Mouse (Mus musculus) neutrophil, adult 5-6 weeks (primary cell): ENCODE results near the gene Them7. TPM values are rescaled to one million over a fixed set of nuclear protein-coding genes. Genes with fewer than 3 reads are reported as not detected.

Experiments
- ATAC-seq: fragments of 151-379, 151-347 bp; 2 replicates; pipeline ENCODE4 v1.8.0; 2017; ENCODE audit warnings: mild to moderate bottlenecking, moderate TSS enrichment; ENCODE audit not compliant: insufficient number of reproducible peaks, poor library complexity, low FRiP score, severe bottlenecking; ENCODE audit errors: extremely low read depth
- total RNA-seq: library from RNA; stranded (forward); fragments of 200-1000 nt; gene quantifications from 2 replicates; pipeline ENCODE4 v1.2.3, GENCODE M21; 2017

Gene Them7
- total RNA-seq, 1 experiment from 2014 or later = not detected

GRCm38 (mm10) chr2:105295823-105296222 is 71.7 kb downstream of the Them7 start:
- no peak for ATAC-seq

GRCm38 (mm10) chr2:105298888-105299287 is 74.8 kb downstream of the Them7 start:
- ATAC-seq = no peak

GRCm38 (mm10) chr2:105301082-105301481 is 77.0 kb downstream of the Them7 start:
- ATAC-seq = no peak

GRCm38 (mm10) chr2:105301531-105301930 is 77.4 kb downstream of the Them7 start:
- ATAC-seq = no peak

GRCm38 (mm10) chr2:105303962-105304514 is 79.9 kb downstream of the Them7 start:
- ATAC-seq = no peak

GRCm38 (mm10) chr2:105305876-105306275 is 81.8 kb downstream of the Them7 start:
- no peak for ATAC-seq

- ATAC-seq = no peak
Measured at GRCm38 (mm10) chr2:105311414-105311813, 87.3 kb downstream of the Them7 start.

GRCm38 (mm10) chr2:105311991-105312390 is 87.9 kb downstream of the Them7 start:
- ATAC-seq = no peak

- no peak for ATAC-seq
Measured at GRCm38 (mm10) chr2:105313077-105313476, 89.0 kb downstream of the Them7 start.

- no peak for ATAC-seq
Measured at GRCm38 (mm10) chr2:105317556-105318184, 93.5 kb downstream of the Them7 start.

- no peak for ATAC-seq
Measured at GRCm38 (mm10) chr2:105326067-105326466, 101.9 kb downstream of the Them7 start.

- ATAC-seq = no peak
Measured at GRCm38 (mm10) chr2:105330024-105330423, 105.9 kb downstream of the Them7 start.

GRCm38 (mm10) chr2:105333107-105333506 is 109.0 kb downstream of the Them7 start:
- no peak for ATAC-seq

GRCm38 (mm10) chr2:105333976-105334713 is 110.0 kb downstream of the Them7 start:
- no peak for ATAC-seq

GRCm38 (mm10) chr2:105335661-105336060 is 111.5 kb downstream of the Them7 start:
- ATAC-seq = no peak

- ATAC-seq = no peak
Measured at GRCm38 (mm10) chr2:105336314-105337027, 112.4 kb downstream of the Them7 start.

- no peak for ATAC-seq
Measured at GRCm38 (mm10) chr2:105337171-105337875, 113.2 kb downstream of the Them7 start.

GRCm38 (mm10) chr2:105339993-105340392 is 115.9 kb downstream of the Them7 start:
- no peak for ATAC-seq

GRCm38 (mm10) chr2:105348886-105349285 is 124.8 kb downstream of the Them7 start:
- no peak for ATAC-seq
